Mouse (Mus musculus) spleen, adult 2 months (tissue): ENCODE measurements around the gene Gm7361. TPM values are rescaled to one million over a fixed set of nuclear protein-coding genes. Genes with fewer than 3 reads are reported as not detected.
"Not testable (repeated sequence)": the region's sequence is repeated elsewhere in the genome, so short reads cannot be mapped to it uniquely, and the experiment has no call there.

Source experiments
- DNase-seq, 2 experiments: peaks; one replicate each; pipeline versions ENCODE4 v3.0.0 to v3.0.0-alpha.2; 2012 to 2021; ENCODE audit warnings: low spot score in 2 of 2, low read depth in 1 of 2
- H3K27ac ChIP-seq: fragments of 200-500 bp; 2 replicates; pipeline ENCODE4 v1.5.1; 2012; ENCODE audit warnings: low read length, inconsistent platforms; ENCODE audit not compliant: insufficient read depth
- H3K27me3 ChIP-seq: fragments of 200-500 bp; 2 replicates; pipeline ENCODE4 v1.6.1; 2012; ENCODE audit warnings: mild to moderate bottlenecking, moderate library complexity, low read length, inconsistent platforms; ENCODE audit not compliant: control insufficient read depth, insufficient read depth
- H3K36me3 ChIP-seq: fragments of 200-500 bp; 2 replicates; pipeline ENCODE4 v1.6.1; 2012; ENCODE audit warnings: mild to moderate bottlenecking, low read length, inconsistent platforms; ENCODE audit not compliant: control insufficient read depth, insufficient read depth
- H3K4me1 ChIP-seq: fragments of 200-500 bp; 2 replicates; pipeline ENCODE4 v1.6.1; 2011; ENCODE audit warnings: inconsistent platforms; ENCODE audit not compliant: control insufficient read depth, insufficient read depth, insufficient read length
- H3K4me3 ChIP-seq: fragments of 200-500 bp; 2 replicates; pipeline ENCODE4 v1.5.1; 2011; ENCODE audit warnings: mild to moderate bottlenecking, inconsistent platforms; ENCODE audit not compliant: insufficient read depth, insufficient read length; ENCODE audit errors: extremely low read depth
- CTCF ChIP-seq: fragments of 200-500 bp; IDR thresholded peaks from 2 replicates; pipeline ENCODE4 v1.5.1; 2011; ENCODE audit warnings: mild to moderate bottlenecking, inconsistent platforms; ENCODE audit not compliant: insufficient read depth, insufficient read length, insufficient replicate concordance; ENCODE audit errors: extremely low read depth
- POLR2A ChIP-seq: fragments of 200-500 bp; IDR thresholded peaks from 2 replicates; pipeline ENCODE4 v1.6.1; 2011; ENCODE audit warnings: low read depth, low read length, inconsistent platforms
- WGBS: fragments of 180-500 bp; shearing (Covaris S2); methylation state at CpG from one replicate; pipeline ENCODE4 v1.1.7; 2018; 5-methylcytosine and 5-hydroxymethylcytosine counted together
- polyA plus RNA-seq: library from polyadenylated mRNA; depleted of rRNA; stranded (reverse); fragments of >200 nt; gene quantifications from 2 replicates; pipeline ENCODE4 v1.2.3, GENCODE M21; 2012; rRNA removed

Gm7361 gene
- polyA plus RNA-seq = not detected in 2 replicates

DNA sequence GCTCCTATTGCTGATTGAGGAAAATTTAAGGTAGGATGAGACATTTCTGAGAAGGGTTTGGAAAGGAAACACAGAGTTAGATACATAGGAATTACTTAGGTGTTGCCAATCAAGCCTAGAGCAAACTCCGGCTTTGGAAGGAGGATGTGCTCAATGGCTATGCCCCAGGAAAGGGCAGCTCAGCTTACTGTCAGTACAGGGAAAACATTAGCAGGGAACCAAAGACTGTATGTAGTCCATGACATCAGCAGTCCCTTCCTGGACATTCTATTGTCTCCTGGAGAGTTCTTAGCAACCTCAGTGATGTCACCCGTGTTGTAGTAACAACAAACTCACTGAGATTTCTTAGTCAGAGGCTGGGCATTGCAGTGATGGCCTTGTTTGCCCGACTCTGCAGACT, at the start of gene Gm7361:
TSS of gene Gm7361 (plus strand) at position 301 of the 400 bp plus-strand sequence.
- not testable (repeated sequence) for H3K4me1 ChIP-seq, DNase-seq, H3K4me3 ChIP-seq, H3K27ac ChIP-seq, H3K27me3 ChIP-seq, H3K36me3 ChIP-seq
- 73% methylated on average over 3 of the region's 3 CpGs for WGBS

DNA sequence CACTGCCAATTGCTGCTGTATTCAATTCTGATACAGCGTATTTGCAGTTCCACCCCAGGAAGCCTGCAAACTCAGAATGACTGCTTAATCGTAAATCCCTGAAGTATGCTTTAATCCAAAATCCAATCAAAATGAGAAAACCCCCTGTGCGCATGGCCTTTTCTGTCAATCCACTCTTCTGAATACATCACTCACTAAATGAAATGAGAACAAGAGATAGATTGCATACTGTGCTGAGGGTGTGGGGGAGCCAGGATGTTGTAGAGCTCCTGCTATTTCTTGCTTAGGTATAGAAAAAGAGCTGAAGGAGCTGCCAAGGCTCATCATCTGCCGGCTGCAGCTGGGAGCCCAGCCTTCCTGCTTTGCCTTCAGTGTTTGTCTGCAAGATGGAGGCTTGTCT, 46.5 kb upstream of the Gm7361 start:
- WGBS = 92% methylated on average over 4 of the region's 4 CpGs
- Histone ChIP-seq H3K4me3 (no peak overlapping the region), H3K4me1 (no peaks in the 10 kb centered on the region), H3K27ac (no peak overlapping the region), H3K36me3 (no peaks in the 10 kb centered on the region), H3K27me3 (no peaks in the 10 kb centered on the region)
- no peak for DNase-seq
- no peak for TF ChIP-seq CTCF
- TF ChIP-seq POLR2A = no peak

DNA sequence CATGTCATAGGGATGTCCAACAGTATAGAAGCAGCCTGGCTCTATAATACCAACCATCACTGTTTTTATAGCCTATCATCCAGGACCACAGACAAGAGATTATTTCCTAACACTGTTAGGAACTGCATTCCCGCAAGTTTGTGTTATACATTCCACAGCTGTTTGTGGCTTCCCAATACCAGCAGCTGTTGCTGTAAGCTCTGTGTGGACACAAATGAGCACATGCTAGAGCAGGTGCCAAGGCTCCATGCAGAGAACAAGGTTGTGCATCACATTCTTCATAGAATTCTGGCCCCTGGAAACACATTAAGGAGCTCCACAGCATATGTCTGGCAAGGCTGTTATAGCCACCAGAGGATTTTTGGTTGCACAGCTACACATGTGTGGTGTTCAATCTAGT, 35.4 kb upstream of the Gm7361 start:
- H3K4me1 ChIP-seq = no peaks in the 10 kb centered on the region
- no peak for DNase-seq

DNA sequence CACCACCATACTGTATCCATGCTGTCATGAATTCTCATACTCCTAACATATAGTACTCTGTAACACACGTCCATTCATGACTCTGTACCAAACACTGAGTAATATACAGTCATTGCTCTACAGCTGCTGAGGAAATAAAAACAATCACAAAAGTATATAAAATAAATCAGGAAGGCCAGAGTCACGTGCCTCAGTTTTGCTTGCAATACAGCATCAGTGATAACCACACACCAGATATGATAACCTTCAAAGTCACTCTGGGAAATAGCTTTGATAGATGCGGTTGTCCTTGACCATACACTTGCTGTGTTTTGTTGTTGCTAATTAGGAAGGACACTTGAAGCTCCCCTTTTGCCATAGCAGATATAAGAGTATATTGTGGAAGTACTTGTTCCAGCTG, 9.2 kb downstream of the Gm7361 start:
- DNase-seq, H3K4me1 ChIP-seq, H3K27ac ChIP-seq, H3K4me3 ChIP-seq, H3K27me3 ChIP-seq, H3K36me3 ChIP-seq: not testable (repeated sequence)
- WGBS = 77% methylated on average over 3 of the region's 3 CpGs

More for the DNA sequence above, 35.4 kb upstream of the Gm7361 start:
- 67% methylated on average over 1 of the region's 1 CpGs for WGBS
- Histone ChIP-seq H3K27ac (no peak overlapping the region), H3K36me3 (no peaks in the 10 kb centered on the region), H3K4me3 (no peak overlapping the region), H3K27me3 (no peaks in the 10 kb centered on the region; the same call in 1 of the 2 replicates)
- no peak for TF ChIP-seq POLR2A
- no peak for TF ChIP-seq CTCF

DNA sequence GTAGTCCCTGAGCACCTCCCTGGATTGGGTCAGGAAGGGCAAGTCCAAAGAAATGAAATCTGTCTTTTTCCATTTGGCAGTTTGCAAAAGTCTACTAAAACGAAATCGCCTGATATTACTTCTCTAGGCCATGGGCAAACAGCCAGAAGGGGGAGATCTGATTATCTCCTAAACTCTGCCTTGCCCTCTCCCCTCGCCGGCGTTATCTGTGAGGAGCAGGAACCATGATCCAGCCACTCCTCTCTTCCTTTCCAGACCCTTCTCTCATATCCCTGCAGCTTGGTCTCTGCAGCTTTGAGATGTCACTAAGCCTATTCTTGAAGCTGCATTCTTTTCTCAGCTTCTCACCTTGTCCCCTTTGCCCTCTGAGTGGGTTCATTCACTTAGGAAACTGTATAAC, 22.9 kb downstream of the Gm7361 start:
- H3K4me3 ChIP-seq = no peak overlapping the region
- H3K36me3 ChIP-seq = no peaks in the 10 kb centered on the region
- no peaks in the 10 kb centered on the region for H3K27me3 ChIP-seq
- no peak for DNase-seq
- H3K4me1 ChIP-seq = no peaks in the 10 kb centered on the region
- H3K27ac ChIP-seq = no peak overlapping the region
- 82% methylated on average over 5 of the region's 5 CpGs for WGBS
- TF ChIP-seq CTCF = no peak
- no peak for TF ChIP-seq POLR2A

DNA sequence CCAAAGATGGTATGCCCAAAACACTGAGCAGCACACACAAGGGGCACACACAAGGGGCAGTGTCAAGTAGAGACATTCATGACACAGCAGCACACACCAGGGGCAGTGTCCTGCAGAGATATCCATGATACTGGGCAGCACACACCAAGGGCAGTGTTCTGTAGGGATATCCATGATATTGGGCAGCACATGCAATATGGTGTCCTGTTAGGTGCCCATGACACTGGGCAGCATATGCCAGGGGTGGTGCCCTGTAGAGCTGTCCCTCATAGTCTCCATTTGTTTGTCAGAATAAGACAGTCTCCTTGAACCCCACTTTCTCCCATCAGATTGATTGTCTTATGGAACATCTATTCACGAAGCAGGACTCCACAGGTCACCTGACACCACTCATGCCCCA, 24.2 kb downstream of the Gm7361 start:
- Histone ChIP-seq H3K27ac (no peak overlapping the region), H3K36me3 (no peaks in the 10 kb centered on the region), H3K4me3 (no peak overlapping the region), H3K4me1 (no peaks in the 10 kb centered on the region), H3K27me3 (no peaks in the 10 kb centered on the region)
- DNase-seq = no peak
- 69% methylated on average over 1 of the region's 1 CpGs for WGBS
- TF ChIP-seq POLR2A (no peak), CTCF (no peak)

DNA sequence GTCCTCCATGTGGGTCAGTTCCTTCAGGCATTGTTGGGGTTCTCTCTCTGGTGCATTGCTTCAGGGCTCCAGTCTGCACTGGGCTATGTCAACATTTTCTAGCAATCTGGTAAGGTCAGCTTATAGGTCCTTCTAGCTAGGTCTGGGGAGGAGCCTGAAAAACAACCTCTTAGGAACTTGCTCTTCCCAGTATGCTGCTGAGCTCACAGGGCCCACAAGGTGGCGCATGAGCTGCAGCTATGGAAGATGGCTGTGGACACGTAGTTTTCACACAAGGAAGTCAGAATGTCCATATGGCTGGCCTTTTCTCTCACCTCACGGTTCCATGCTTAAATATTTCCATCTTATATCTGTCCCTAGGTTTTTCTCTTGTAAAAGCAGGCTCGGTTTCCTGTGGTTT, 24.8 kb downstream of the Gm7361 start:
- TF ChIP-seq POLR2A (no peak), CTCF (no peak)
- 10% methylated on average over 4 of the region's 4 CpGs for WGBS

DNA sequence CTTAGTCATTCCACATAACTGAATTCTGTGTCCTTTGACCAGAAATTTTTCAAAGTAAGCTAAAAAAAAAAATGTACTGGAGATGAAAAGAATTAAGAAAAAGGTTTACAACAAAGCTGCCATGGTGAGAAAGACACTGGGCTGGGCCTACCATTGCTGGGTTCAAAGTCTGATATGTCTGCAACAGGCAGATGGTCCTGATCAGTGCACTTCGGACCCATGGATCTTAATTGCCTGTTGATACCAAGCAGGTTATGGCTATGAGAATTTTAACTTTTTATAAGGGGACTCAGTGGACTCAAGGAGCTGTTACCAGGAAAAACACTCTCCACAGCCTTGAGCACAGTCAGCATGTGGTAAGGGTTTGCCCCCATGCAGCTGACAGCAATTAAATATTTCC, 25.9 kb downstream of the Gm7361 start:
- Histone ChIP-seq H3K27ac (no peak overlapping the region), H3K36me3 (no peaks in the 10 kb centered on the region), H3K4me3 (no peak overlapping the region), H3K4me1 (no peaks in the 10 kb centered on the region), H3K27me3 (no peaks in the 10 kb centered on the region)
- TF ChIP-seq CTCF = no peak
- no peak for TF ChIP-seq POLR2A
- 79% methylated on average over 1 of the region's 1 CpGs for WGBS
- no peak for DNase-seq

More for the DNA sequence above, 24.8 kb downstream of the Gm7361 start:
- no peak for DNase-seq
- H3K27ac ChIP-seq = no peak overlapping the region
- no peaks in the 10 kb centered on the region for H3K27me3 ChIP-seq
- no peaks in the 10 kb centered on the region for H3K36me3 ChIP-seq
- H3K4me3 ChIP-seq = no peak overlapping the region
- no peaks in the 10 kb centered on the region for H3K4me1 ChIP-seq
